9 mouse cellular contexts compared by ENCODE assay signal in the genomic region with DNA sequence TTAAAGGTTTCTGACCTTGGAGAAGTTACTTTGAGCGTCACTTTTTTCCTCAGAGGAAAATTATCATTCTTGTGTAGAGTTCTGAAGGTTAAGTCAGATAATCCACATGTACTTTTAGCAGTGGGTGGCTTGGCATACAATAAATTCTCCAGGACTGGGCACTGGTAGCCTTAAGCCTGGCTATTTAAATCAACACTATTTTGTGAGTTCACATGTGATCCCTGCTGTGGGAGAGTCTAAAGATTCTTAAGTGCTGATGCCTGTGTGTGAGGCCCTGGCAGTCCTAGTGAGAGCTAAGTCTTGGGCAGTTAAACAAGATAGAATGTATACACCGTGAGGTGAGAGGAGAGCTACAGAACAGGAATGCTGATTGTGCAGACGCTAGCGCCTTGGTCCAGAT. TPM values are rescaled to one million over a fixed set of nuclear protein-coding genes. Genes with fewer than 3 reads are reported as not detected.
DNase-seq lines count a peak whose midpoint lies in the region; ATAC-seq and TF ChIP-seq lines count a peak whose summit lies in the region.
"Had no signal": no experiment of that assay in that cellular context is flagged by ENCODE, and none has a peak within 500 bp of the region (broad histone marks: within the 10 kb centered on the region; RNA-seq: fewer than 3 reads in every experiment).

No protein-coding gene starts in this region.

- H3K9me3 ChIP-seq in limb, embryonic 15.5 days: no peaks in the 10 kb centered on the region

- 0 out of 2 replicates have a peak overlapping the region, but pooled peaks have one; percentile 10 for H3K9ac ChIP-seq in limb, embryonic 15.5 days

- H3K4me3 ChIP-seq in testis, adult 2 months (ENCODE audit: control insufficient read depth, low read depth, low read length): peak overlapping the region; percentile 96
- H3K4me3 ChIP-seq in limb, embryonic 15.5 days: peak overlapping the region; percentile 68

- DNase-seq in gastrocnemius, adult 18-20 months (ENCODE audit: low spot score): peak; percentile 36
- no peak for DNase-seq in gastrocnemius, postnatal 25 days
- DNase-seq in testis, postnatal 10 days (ENCODE audit: low spot score): no peak
- no peak for DNase-seq in urinary bladder, postnatal 10 days (ENCODE audit: low spot score)
- DNase-seq in right cerebral cortex, postnatal 25 days: no peak
- DNase-seq in thymus, postnatal 36 days: no peak

- no peaks in the 10 kb centered on the region for H3K36me3 ChIP-seq in testis, adult 2 months (ENCODE audit: control insufficient read depth, insufficient read depth, low read length)
- no peaks in the 10 kb centered on the region for H3K36me3 ChIP-seq in limb, embryonic 15.5 days

- no peaks in the 10 kb centered on the region for H3K27me3 ChIP-seq in testis, adult 2 months (ENCODE audit: control insufficient read depth, insufficient read depth, low read length)
- H3K27me3 ChIP-seq in limb, embryonic 15.5 days: no peaks in the 10 kb centered on the region

- ATAC-seq in limb, embryonic 15.5 days (ENCODE audit: insufficient number of reproducible peaks, low FRiP score, low TSS enrichment, low read depth): no peak

- no peak overlapping the region for H3K27ac ChIP-seq in testis, adult 2 months (ENCODE audit: control insufficient read depth, insufficient read depth, low read depth, low read length)
- H3K27ac ChIP-seq in limb, embryonic 15.5 days: peak overlapping the region; percentile 40

- WGBS in limb, embryonic 15.5 days: 34% methylated on average over 4 of the region's 4 CpGs

- no peak for TF ChIP-seq CTCF in testis, adult 2 months (IDR thresholded peaks at IDR 0.05; ENCODE audit: control insufficient read depth, insufficient read depth, insufficient replicate concordance, low read depth, low read length)

- TF ChIP-seq POLR2A in testis, adult 2 months (IDR thresholded peaks at IDR 0.05; ENCODE audit: control insufficient read depth, low read depth, low read length): no peak

- peak overlapping the region; percentile 66 for H3K4me2 ChIP-seq in limb, embryonic 15.5 days

- H3K4me1 ChIP-seq in testis, adult 2 months (ENCODE audit: control insufficient read depth, insufficient read depth, low read length): peaks cover 2% of the 10 kb centered on the region
- peaks cover 25% of the 10 kb centered on the region for H3K4me1 ChIP-seq in limb, embryonic 15.5 days

RNA-seq across cellular contexts. Expression of a gene that starts 1.9 kb away (rescaled TPM):
- total RNA-seq in gastrocnemius, adult 18-20 months (2021): 100 to 1,000 TPM; 107 to 133 TPM
- total RNA-seq in gastrocnemius, postnatal 25 days (2021): 100 to 1,000 TPM in 1 of 2 experiments, 10 to 100 TPM in 1; 96.4 to 101 TPM
- polyA plus RNA-seq in testis, adult 2 months (2012; rRNA removed): 173 and 180 TPM in 2 replicates
- 14.0 and 16.4 TPM in 2 replicates for polyA plus RNA-seq in limb, embryonic 15.5 days (2015; fragmentation: Nextera tagmentation; extraction: Ambion mirVana)

RNA-seq across cellular contexts. Expression of a gene that starts 47.8 kb away (rescaled TPM):
- 1 to 10 TPM; 2.0 to 2.7 TPM for total RNA-seq in gastrocnemius, adult 18-20 months (2021)
- total RNA-seq in gastrocnemius, postnatal 25 days (2021): 1 to 10 TPM; 1.8 to 1.9 TPM
- 0.77 and 0.88 TPM in 2 replicates for polyA plus RNA-seq in testis, adult 2 months (2012; rRNA removed)
- polyA plus RNA-seq in limb, embryonic 15.5 days (2015; fragmentation: Nextera tagmentation; extraction: Ambion mirVana): 12.9 and 13.2 TPM in 2 replicates

RNA-seq across cellular contexts. Expression of a gene that starts 58.5 kb away (rescaled TPM):
- not detected for total RNA-seq in gastrocnemius, adult 18-20 months (2021)
- total RNA-seq in gastrocnemius, postnatal 25 days (2021): not detected
- polyA plus RNA-seq in testis, adult 2 months (2012; rRNA removed): not detected in 2 replicates
- not detected in 2 replicates for polyA plus RNA-seq in limb, embryonic 15.5 days (2015; fragmentation: Nextera tagmentation; extraction: Ambion mirVana)
- total RNA-seq: common myeloid progenitor, adult 5-6 weeks had no signal
